Mouse (Mus musculus) activated CD4-positive, CD25-positive, alpha-beta regulatory T cell, adult 4 months (primary cell): ENCODE results near the gene Tmem126b. TPM values are rescaled to one million over a fixed set of nuclear protein-coding genes. Genes with fewer than 3 reads are reported as not detected.
A peak's percentile ranks its signal among the peaks of the same experiment; 100 is the strongest.

Source experiments
- ATAC-seq: one replicate; pipeline ENCODE4 v1.8.0; 2017
- polyA plus RNA-seq, 2 experiments: library from polyadenylated mRNA; unstranded; fragments of 100-300 nt; shearing (Covaris generic); gene quantifications; one replicate each; pipeline ENCODE4 v1.2.1; 2017

The Tmem126b gene
- polyA plus RNA-seq = 10 to 100 TPM; 32.3 to 39.5 TPM

GRCm38 (mm10) chr7:90475793-90476312 is at the start of gene Tmem126b:
Gene Tmem126b, minus strand, starts transcription at chr7:90476001.
- peak; percentile 98 for ATAC-seq

DNA sequence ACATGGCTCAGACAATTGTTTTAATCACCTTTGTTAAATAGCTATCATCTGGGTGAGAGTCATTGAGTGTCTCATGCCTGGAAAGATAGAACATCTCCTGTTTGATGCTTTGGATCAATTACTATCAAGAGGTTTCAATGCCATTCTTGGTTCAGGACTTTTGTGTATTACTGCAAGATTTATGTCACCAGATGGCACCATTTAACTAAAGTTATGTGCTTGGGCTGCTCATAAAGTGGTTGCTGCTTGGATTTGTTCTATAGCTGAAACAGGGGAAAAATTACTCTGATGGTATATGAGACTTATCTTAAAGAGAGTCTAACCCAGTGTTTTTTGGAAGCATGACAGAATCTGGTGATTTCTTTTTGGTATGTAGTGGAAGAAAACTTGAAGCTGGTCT is 36.5 kb upstream of the Tmem126b start:
- ATAC-seq = no peak

GRCm38 (mm10) chr7:90508124-90508523 is 32.3 kb upstream of the Tmem126b start:
- peak; percentile 49 for ATAC-seq

DNA sequence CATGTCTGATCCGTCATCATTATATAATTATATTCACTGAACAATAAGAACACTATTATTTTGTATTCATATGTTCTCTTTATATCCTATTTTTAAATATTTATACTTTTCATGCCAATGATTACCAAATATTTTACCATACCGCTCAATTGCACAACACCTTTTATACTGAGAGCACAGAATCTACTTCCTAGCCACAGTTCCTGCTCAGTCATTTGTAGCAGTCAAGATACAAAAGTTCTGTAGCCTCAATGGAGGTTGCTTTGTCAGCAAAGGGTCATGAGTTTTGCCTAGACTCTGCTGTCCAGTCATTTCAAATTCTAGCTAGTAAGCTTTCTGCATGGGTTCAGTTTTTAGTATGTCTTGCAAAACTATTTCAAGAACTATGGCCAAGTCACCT is 6.8 kb upstream of the Tmem126b start:
- ATAC-seq = no peak

- peak; percentile 8 for ATAC-seq
These were observed 778 bp upstream of the Tmem126b start, which contains the start of gene Dlg2 for GRCm38 (mm10) chr7:90476313-90477245. Gene Dlg2, plus strand, starts transcription at chr7:90476672.

GRCm38 (mm10) chr7:90473511-90473910 is 2.3 kb downstream of the Tmem126b start:
- peak; percentile 34 for ATAC-seq

- ATAC-seq = no peak
These were observed 14.4 kb downstream of the Tmem126b start for GRCm38 (mm10) chr7:90461441-90461840.

- ATAC-seq = peak; percentile 24
These were observed 14.9 kb downstream of the Tmem126b start for GRCm38 (mm10) chr7:90460930-90461329.

- no peak for ATAC-seq
These were observed 15.5 kb downstream of the Tmem126b start for GRCm38 (mm10) chr7:90460330-90460729.

DNA sequence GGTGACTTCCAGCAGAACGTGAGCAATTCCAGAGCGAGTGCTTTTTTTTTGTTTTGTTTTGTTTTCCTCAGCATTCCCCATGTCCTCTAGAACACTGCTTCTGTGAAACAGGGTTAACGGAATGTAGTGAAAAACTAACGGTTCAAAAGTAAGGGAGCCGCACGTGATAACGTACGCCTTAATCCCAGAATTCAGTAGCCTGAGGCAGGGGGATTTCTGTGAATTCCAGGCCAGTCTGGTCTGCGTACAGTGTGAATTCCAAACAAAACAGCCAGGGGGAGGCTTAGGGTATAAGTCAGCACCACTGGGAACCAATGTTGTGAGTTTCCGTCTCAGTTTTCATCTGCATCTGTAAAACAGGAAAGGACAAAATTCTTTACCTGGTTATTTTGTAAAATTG is 18.3 kb downstream of the Tmem126b start:
- ATAC-seq = peak; percentile 10

DNA sequence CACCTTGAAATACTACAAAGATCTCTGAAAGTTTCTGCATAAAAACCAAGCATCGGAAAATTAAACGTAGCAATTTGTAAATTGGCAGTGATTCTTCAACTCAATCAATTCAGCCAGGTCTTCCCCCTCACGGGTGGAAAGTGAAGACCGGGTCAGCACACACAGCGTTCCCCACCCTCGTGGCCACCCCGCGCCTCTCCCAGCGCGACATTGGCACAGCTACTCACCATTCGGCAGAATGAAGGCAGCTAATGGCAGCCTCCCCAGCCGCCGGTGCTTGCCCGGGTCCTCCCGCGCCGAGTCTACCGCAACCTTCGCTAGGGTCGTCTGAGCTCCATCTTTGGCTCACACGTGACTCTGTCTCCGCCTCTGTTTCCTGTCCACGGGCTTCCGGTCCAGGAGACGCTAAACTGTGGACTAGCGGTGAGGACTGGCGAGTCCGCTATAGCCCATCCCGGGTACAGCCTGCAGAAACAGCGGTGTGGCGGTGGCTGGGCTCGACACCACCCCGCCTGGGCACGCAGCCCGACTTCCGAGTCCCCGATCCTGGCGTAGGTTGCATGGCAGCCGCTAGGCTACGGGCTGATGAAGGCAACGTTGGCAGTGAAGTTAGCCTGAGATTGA is 18.8 kb downstream of the Tmem126b start, which contains the start of gene Tmem126a:
Gene Tmem126a (minus strand): TSS at position 385 of the 624 bp plus-strand sequence.
- peak; percentile 92 for ATAC-seq

DNA sequence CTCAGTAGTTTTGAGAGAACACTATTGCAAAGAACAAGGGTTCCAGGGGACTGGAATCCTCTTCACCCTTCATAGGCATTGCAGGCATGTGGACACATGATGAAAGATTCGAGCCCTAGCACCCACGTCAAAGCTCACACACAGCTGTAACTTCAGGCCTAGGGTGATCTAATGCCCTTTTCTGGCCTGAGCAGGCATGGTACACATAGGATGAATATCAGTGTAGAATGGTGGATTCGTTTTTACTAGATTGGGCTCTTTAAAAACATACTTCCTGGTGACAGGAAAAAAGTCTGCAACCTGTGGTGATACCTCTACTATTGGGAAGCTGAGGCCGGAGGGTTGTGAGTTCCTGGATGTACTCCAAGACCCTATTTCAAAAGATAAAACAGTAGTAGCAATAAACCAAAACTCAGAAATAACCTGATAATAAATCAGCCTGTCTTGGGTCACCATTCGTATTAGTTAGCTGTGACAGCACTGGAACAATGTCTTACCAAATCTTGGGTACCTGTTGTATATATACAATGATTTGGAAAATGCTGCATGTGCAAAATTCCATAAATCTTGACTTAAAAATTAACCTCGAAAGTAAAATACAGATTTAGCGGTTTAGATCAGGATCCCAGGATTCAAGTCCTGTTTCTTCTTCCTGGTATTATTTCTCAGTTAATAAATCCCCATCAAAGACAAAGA is 19.5 kb downstream of the Tmem126b start:
- ATAC-seq = no peak

GRCm38 (mm10) chr7:90444206-90444605 is 31.6 kb downstream of the Tmem126b start:
- ATAC-seq = no peak

DNA sequence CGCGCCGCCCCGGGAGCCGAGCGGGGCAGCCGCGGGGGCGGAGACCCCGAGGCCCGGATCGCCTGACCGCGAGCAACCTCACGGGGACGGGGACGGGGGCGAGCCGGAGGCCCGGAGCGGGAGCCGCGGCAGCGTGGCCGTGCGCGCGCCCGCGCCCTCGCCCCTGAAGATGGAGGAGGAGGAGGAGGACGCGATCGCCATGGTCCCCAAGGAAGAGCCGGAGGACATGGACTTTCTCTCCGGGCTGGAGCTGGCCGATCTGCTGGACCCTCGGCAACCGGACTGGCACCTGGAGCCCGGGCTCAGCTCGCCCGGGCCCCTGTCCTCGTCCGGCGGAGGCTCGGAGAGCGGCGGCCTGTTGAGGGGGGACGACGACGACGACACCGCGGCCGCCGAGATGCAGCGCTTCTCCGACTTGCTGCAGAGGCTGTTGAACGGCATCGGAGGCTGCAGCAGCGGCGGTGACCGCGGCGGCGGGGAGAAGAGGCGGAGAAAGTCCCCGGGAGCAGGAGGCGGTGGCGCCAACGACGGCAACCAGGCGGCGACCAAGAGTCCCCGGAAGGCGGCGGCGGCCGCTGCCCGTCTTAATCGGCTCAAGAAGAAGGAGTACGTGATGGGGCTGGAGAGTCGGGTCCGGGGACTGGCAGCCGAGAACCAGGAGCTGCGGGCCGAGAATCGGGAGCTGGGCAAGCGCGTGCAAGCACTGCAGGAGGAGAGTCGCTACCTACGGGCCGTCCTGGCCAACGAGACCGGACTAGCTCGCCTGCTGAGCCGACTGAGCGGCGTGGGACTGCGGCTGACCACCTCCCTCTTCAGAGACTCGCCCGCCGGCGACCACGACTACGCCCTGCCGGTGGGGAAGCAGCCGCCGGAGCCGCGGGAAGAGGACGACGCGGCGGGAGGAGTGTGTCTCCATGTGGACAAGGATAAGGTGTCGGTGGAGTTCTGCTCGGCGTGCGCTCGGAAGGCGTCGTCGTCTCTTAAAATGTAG is 32.4 kb downstream of the Tmem126b start:
- ATAC-seq = peak; percentile 26

GRCm38 (mm10) chr7:90442518-90443080 is 33.2 kb downstream of the Tmem126b start, which contains the start of gene Crebzf:
Gene Crebzf, plus strand, starts transcription at chr7:90442729.
- peak; percentile 92 for ATAC-seq

GRCm38 (mm10) chr7:90442070-90442469 is 33.7 kb downstream of the Tmem126b start:
- ATAC-seq = no peak

- ATAC-seq = no peak
These were observed 35.8 kb downstream of the Tmem126b start for GRCm38 (mm10) chr7:90440044-90440443.

GRCm38 (mm10) chr7:90432221-90432620 is 43.6 kb downstream of the Tmem126b start:
- ATAC-seq = no peak

- ATAC-seq = no peak
These were observed 48.8 kb downstream of the Tmem126b start for GRCm38 (mm10) chr7:90427006-90427405.

- peak; percentile 97 for ATAC-seq
These were observed 49.5 kb downstream of the Tmem126b start, which contains the start of gene Ccdc89 for GRCm38 (mm10) chr7:90426020-90427001. Gene Ccdc89, plus strand, starts transcription at chr7:90426577.
